Mouse (Mus musculus) mature B cell (primary cell): Measurements from ENCODE around the gene Degs1.
"Not testable (repeated sequence)": the region's sequence is repeated elsewhere in the genome, so short reads cannot be mapped to it uniquely, and the experiment has no call there.

Experiments used
- in situ Hi-C: fragments of 300-500 bp; cut with MboI; formaldehyde crosslinking; loops from 2 replicates; pipeline ENCODE4 v1.14.3; 2019

Degs1 gene

GRCm38 (mm10) chr1:182282091-182283075 is at the start of gene Degs1:
Gene Degs1, minus strand, starts transcription at chr1:182282804.
- in situ Hi-C loops: no loop called here

GRCm38 (mm10) chr1:182325919-182326318 is 43.3 kb upstream of the Degs1 start:
- in situ Hi-C loops: no loop called here

GRCm38 (mm10) chr1:182324552-182324951 is 41.9 kb upstream of the Degs1 start:
- in situ Hi-C loops: no loop called here

GRCm38 (mm10) chr1:182323139-182323538 is 40.5 kb upstream of the Degs1 start:
- in situ Hi-C loops: no loop called here

- in situ Hi-C loops: no loop called here
Observed at GRCm38 (mm10) chr1:182314201-182314600, 31.6 kb upstream of the Degs1 start.

- in situ Hi-C loops: no loop called here
Observed at GRCm38 (mm10) chr1:182313181-182313580, 30.6 kb upstream of the Degs1 start.

GRCm38 (mm10) chr1:182311376-182311775 is 28.8 kb upstream of the Degs1 start:
- in situ Hi-C loops: no loop called here

GRCm38 (mm10) chr1:182310316-182310715 is 27.7 kb upstream of the Degs1 start:
- in situ Hi-C loops: no loop called here

- in situ Hi-C loops: no loop called here
Observed at GRCm38 (mm10) chr1:182309403-182309802, 26.8 kb upstream of the Degs1 start.

- in situ Hi-C loops: no loop called here
Observed at GRCm38 (mm10) chr1:182302916-182303315, 20.3 kb upstream of the Degs1 start.

- in situ Hi-C loops: no loop called here
Observed at GRCm38 (mm10) chr1:182302176-182302870, 19.7 kb upstream of the Degs1 start.

- in situ Hi-C loops: no loop called here
Observed at GRCm38 (mm10) chr1:182297821-182298220, 15.2 kb upstream of the Degs1 start.

- in situ Hi-C loops: no loop called here
Observed at GRCm38 (mm10) chr1:182297246-182297645, 14.6 kb upstream of the Degs1 start.

GRCm38 (mm10) chr1:182296816-182297215 is 14.2 kb upstream of the Degs1 start:
- in situ Hi-C loops: no loop called here

GRCm38 (mm10) chr1:182296141-182296540 is 13.5 kb upstream of the Degs1 start:
- in situ Hi-C loops: no loop called here

- in situ Hi-C loops: no loop called here
Observed at GRCm38 (mm10) chr1:182292291-182292690, 9.7 kb upstream of the Degs1 start.

- in situ Hi-C loops: not testable (repeated sequence)
Observed at GRCm38 (mm10) chr1:182290741-182291140, 8.1 kb upstream of the Degs1 start.

- in situ Hi-C loops: no loop called here
Observed at GRCm38 (mm10) chr1:182289781-182290180, 7.2 kb upstream of the Degs1 start.

GRCm38 (mm10) chr1:182288601-182289000 is 6.0 kb upstream of the Degs1 start:
- in situ Hi-C loops: no loop called here

GRCm38 (mm10) chr1:182287781-182288180 is 5.2 kb upstream of the Degs1 start:
- in situ Hi-C loops: no loop called here

- in situ Hi-C loops: no loop called here
Observed at GRCm38 (mm10) chr1:182284795-182285194, 2.2 kb upstream of the Degs1 start.

GRCm38 (mm10) chr1:182283231-182283630 is 627 bp upstream of the Degs1 start:
- in situ Hi-C loops: no loop called here

GRCm38 (mm10) chr1:182281251-182281711 is 1.3 kb downstream of the Degs1 start:
- in situ Hi-C loops: no loop called here
